Mouse (Mus musculus) layer of hippocampus, postnatal 14 days (tissue): ENCODE measurements at regions not wholly inside any gene's neighbourhood (a gene's known extent, or its start where the extent isn't known, plus 50 kb on each side); places are given as distances from the start of the nearest gene placed in this dataset.

ENCODE experiments used
- DNase-seq, 2 experiments: peaks; one replicate each; pipeline ENCODE4 v3.0.0; 2021 to 2022; ENCODE audit warnings: low spot score in 2 of 2, mixed read lengths in 1 of 2

- DNase-seq, result no peak
Observed at GRCm38 (mm10) chr13:53807791-53808525, 247.5 kb downstream of the Drd1 start.

GRCm38 (mm10) chr13:53805872-53806271, 249.6 kb downstream of the Drd1 start:
- DNase-seq, result no peak

GRCm38 (mm10) chr13:53800978-53801377, 254.5 kb downstream of the Drd1 start:
- no peak for DNase-seq

GRCm38 (mm10) chr13:53788809-53789208, 266.7 kb downstream of the Drd1 start:
- DNase-seq, result no peak

GRCm38 (mm10) chr13:53783492-53783891, 272.0 kb downstream of the Drd1 start:
- DNase-seq, result peak; percentile 78 to 88

GRCm38 (mm10) chr13:53779150-53779549, 276.4 kb downstream of the Drd1 start:
- DNase-seq, result peak; percentile 45 to 60

GRCm38 (mm10) chr13:53776421-53776820, 279.1 kb downstream of the Drd1 start:
- DNase-seq, result no peak

GRCm38 (mm10) chr13:53775687-53776086, 279.8 kb downstream of the Drd1 start:
- peak in 1 of 2 experiments; percentile 31 for DNase-seq

GRCm38 (mm10) chr13:53764613-53765243, 290.8 kb downstream of the Drd1 start:
- peak; percentile 73 to 79 for DNase-seq

- no peak for DNase-seq
Observed at GRCm38 (mm10) chr13:53757576-53758237, 284.8 kb upstream of the Msx2 start.

- no peak for DNase-seq
Observed at GRCm38 (mm10) chr13:53756970-53757530, 284.2 kb upstream of the Msx2 start.

GRCm38 (mm10) chr13:53755046-53755615, 282.3 kb upstream of the Msx2 start:
- no peak for DNase-seq

GRCm38 (mm10) chr13:53753049-53753448, 280.2 kb upstream of the Msx2 start:
- no peak for DNase-seq

- DNase-seq, result no peak
Observed at GRCm38 (mm10) chr13:53740981-53741380, 268.1 kb upstream of the Msx2 start.

GRCm38 (mm10) chr13:53739127-53739526, 266.3 kb upstream of the Msx2 start:
- no peak for DNase-seq

GRCm38 (mm10) chr13:53734944-53735343, 262.1 kb upstream of the Msx2 start:
- no peak for DNase-seq

- no peak for DNase-seq
Observed at GRCm38 (mm10) chr13:53730259-53730902, 257.5 kb upstream of the Msx2 start.

- DNase-seq, result no peak
Observed at GRCm38 (mm10) chr13:53729848-53730247, 257.0 kb upstream of the Msx2 start.

GRCm38 (mm10) chr13:53726031-53726430, 253.2 kb upstream of the Msx2 start:
- DNase-seq, result no peak

GRCm38 (mm10) chr13:53722881-53723280, 250.0 kb upstream of the Msx2 start:
- peak in 1 of 2 experiments; percentile 24 for DNase-seq

GRCm38 (mm10) chr13:53721038-53721463, 248.2 kb upstream of the Msx2 start:
- DNase-seq, result no peak
